Mouse (Mus musculus): Measurements from ENCODE around the gene Trmt61a. TPM values are rescaled to one million over a fixed set of nuclear protein-coding genes. Genes with fewer than 3 reads are reported as not detected.
"Not testable (repeated sequence)": the region's sequence is repeated elsewhere in the genome, so short reads cannot be mapped to it uniquely, and the experiment has no call there.

Trmt61a gene
- total RNA-seq, 2 experiments from 2014 or later, result 7.3 to 7.9 TPM

- no peak for DNase-seq (ENCODE audit: low spot score in 2 of 2)
These were observed 17.2 kb downstream of the Trmt61a start for GRCm38 (mm10) chr12:111694880-111695804.

- DNase-seq (ENCODE audit: low spot score in 2 of 2), result peak in 1 of 2 experiments; percentile 76
These were observed 18.3 kb downstream of the Trmt61a start for GRCm38 (mm10) chr12:111696239-111696638.

- no peak for DNase-seq (ENCODE audit: low spot score in 2 of 2)
These were observed 19.8 kb downstream of the Trmt61a start for GRCm38 (mm10) chr12:111697708-111698107.

GRCm38 (mm10) chr12:111698346-111698913 lies 20.5 kb downstream of the Trmt61a start:
- DNase-seq (ENCODE audit: low spot score in 2 of 2), result no peak

- DNase-seq (ENCODE audit: low spot score in 2 of 2), result no peak
These were observed 21.6 kb downstream of the Trmt61a start for GRCm38 (mm10) chr12:111699542-111699941.

- DNase-seq (ENCODE audit: low spot score in 2 of 2), result no peak
These were observed 23.1 kb downstream of the Trmt61a start for GRCm38 (mm10) chr12:111700920-111701458.

- no peak for DNase-seq (ENCODE audit: low spot score in 2 of 2)
These were observed 25.4 kb downstream of the Trmt61a start for GRCm38 (mm10) chr12:111703301-111703700.

GRCm38 (mm10) chr12:111704609-111705008 lies 26.7 kb downstream of the Trmt61a start:
- DNase-seq (ENCODE audit: low spot score in 2 of 2), result peak in 1 of 2 experiments; percentile 83

GRCm38 (mm10) chr12:111705186-111705973 lies 27.5 kb downstream of the Trmt61a start:
- DNase-seq (ENCODE audit: low spot score in 2 of 2), result peak; percentile 64 to 79

GRCm38 (mm10) chr12:111708181-111708580 lies 30.3 kb downstream of the Trmt61a start:
- DNase-seq (ENCODE audit: low spot score in 2 of 2), result peak in 1 of 2 experiments; percentile 53

GRCm38 (mm10) chr12:111710091-111710490 lies 32.2 kb downstream of the Trmt61a start:
- DNase-seq (ENCODE audit: low spot score in 2 of 2), result no peak

- DNase-seq (ENCODE audit: low spot score in 2 of 2), result no peak
These were observed 34.6 kb downstream of the Trmt61a start for GRCm38 (mm10) chr12:111712476-111712875.

GRCm38 (mm10) chr12:111713004-111713651 lies 35.2 kb downstream of the Trmt61a start, which contains the start of the genes Bag5 and Apopt1:
TSS of gene Bag5 (minus strand) at chr12:111713257.
TSS of gene Apopt1 (plus strand) at chr12:111713261.
- peak; percentile 87 to 92 for DNase-seq (ENCODE audit: low spot score in 2 of 2)

GRCm38 (mm10) chr12:111713880-111714279 lies 36.0 kb downstream of the Trmt61a start:
- DNase-seq (ENCODE audit: low spot score in 2 of 2), result not testable (repeated sequence)

GRCm38 (mm10) chr12:111716505-111716904 lies 38.6 kb downstream of the Trmt61a start:
- no peak for DNase-seq (ENCODE audit: low spot score in 2 of 2)

GRCm38 (mm10) chr12:111718656-111719055 lies 40.8 kb downstream of the Trmt61a start:
- DNase-seq (ENCODE audit: low spot score in 2 of 2), result no peak

- no peak for DNase-seq (ENCODE audit: low spot score in 2 of 2)
These were observed 42.3 kb downstream of the Trmt61a start for GRCm38 (mm10) chr12:111720222-111720621.

GRCm38 (mm10) chr12:111722654-111723053 lies 44.7 kb downstream of the Trmt61a start:
- peak; percentile 46 to 68 for DNase-seq (ENCODE audit: low spot score in 2 of 2)

- DNase-seq (ENCODE audit: low spot score in 2 of 2), result peak in 1 of 2 experiments; percentile 61
These were observed 46.9 kb downstream of the Trmt61a start for GRCm38 (mm10) chr12:111724638-111725337.

Data from gastrocnemius, postnatal 4 days (tissue).